Mouse (Mus musculus): ENCODE measurements around the gene Lypd6.

DNA sequence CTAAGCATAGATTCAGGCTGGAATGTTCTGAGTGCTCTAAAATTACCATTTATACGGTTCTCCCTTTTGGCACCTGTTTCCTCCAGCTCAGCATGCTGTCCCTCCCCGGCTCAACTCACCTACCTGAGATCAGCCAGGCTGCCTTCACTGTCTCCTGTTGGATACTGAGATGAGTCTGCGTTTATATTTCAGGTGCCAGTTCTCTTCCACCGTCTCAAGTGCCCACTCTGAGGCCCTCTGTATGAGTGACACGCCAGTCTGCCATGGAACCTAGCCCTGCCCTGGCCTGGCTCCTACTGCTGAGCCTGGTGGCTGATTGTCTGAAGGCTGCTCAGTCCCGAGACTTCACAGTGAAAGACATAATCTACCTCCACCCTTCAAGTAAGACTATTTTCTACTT is 99.0 kb downstream of the Lypd6 start:
- TF ChIP-seq ZNF384 (IDR thresholded peaks at IDR 0.05; ENCODE audit: low read depth, low read length) (no peak), TBP (IDR thresholded peaks at IDR 0.05; ENCODE audit: low read depth, low read length) (no peak), CTCF (IDR thresholded peaks at IDR 0.05 in 2 of 3, conservative IDR thresholded peaks at IDR 0.05 in 1 of 3; ENCODE audit: control insufficient read depth in 1 of 3, insufficient read depth in 1 of 3, low read depth in 2 of 3, low read length in 3 of 3, poor library complexity in 1 of 3, severe bottlenecking in 1 of 3) (no peak), ZMIZ1 (IDR thresholded peaks at IDR 0.05; ENCODE audit: low read depth, low read length) (no peak), NRF1 (IDR thresholded peaks at IDR 0.05; ENCODE audit: insufficient read depth, low read depth, low read length, poor library complexity, severe bottlenecking) (no peak), MAZ (IDR thresholded peaks at IDR 0.05; ENCODE audit: low read depth, low read length) (no peak)
